Mouse (Mus musculus) embryonic facial prominence, embryonic 11.5 days (tissue): Measurements from ENCODE around the gene Gm28043. TPM values are rescaled to one million over a fixed set of nuclear protein-coding genes. Genes with fewer than 3 reads are reported as not detected.

Experiments used
- ATAC-seq: fragments of 200-750 bp; cut with Nextera tagmentation; replicated peaks from 2 replicates; pipeline ENCODE4 v1.8.0; 2017; ENCODE audit warnings: low read depth; ENCODE audit not compliant: insufficient number of reproducible peaks, low FRiP score, low TSS enrichment
- DNase-seq: peaks from one replicate; pipeline ENCODE4 v3.0.0-alpha.2; 2015; ENCODE audit warnings: low spot score
- H3K27ac ChIP-seq: fragments of 300-500 bp; sonication (generic); replicated peaks from 2 replicates; pipeline ENCODE4 v1.5.1; 2014; ENCODE audit warnings: mild to moderate bottlenecking, low read depth, low read length, control low read depth
- H3K27me3 ChIP-seq: fragments of 300-500 bp; sonication (generic); 2 replicates; pipeline ENCODE4 v1.6.1; 2014; ENCODE audit warnings: mild to moderate bottlenecking, low read length, moderate library complexity, mixed read lengths; ENCODE audit not compliant: control insufficient read depth, insufficient read depth
- H3K36me3 ChIP-seq: fragments of 300-500 bp; sonication (generic); replicated peaks from 2 replicates; pipeline ENCODE4 v1.6.1; 2014; ENCODE audit warnings: low read depth, mild to moderate bottlenecking, low read length, moderate library complexity, mixed read lengths; ENCODE audit not compliant: control insufficient read depth, insufficient read depth
- H3K4me1 ChIP-seq: fragments of 300-500 bp; sonication (generic); 2 replicates; pipeline ENCODE4 v1.6.1; 2014; ENCODE audit warnings: low read length, mixed read lengths; ENCODE audit not compliant: control insufficient read depth, insufficient read depth
- H3K4me2 ChIP-seq: fragments of 300-500 bp; sonication (generic); 2 replicates; pipeline ENCODE4 v1.6.1; 2014; ENCODE audit warnings: low read depth, mild to moderate bottlenecking, control low read depth, low read length, moderate library complexity
- H3K4me3 ChIP-seq: fragments of 300-500 bp; sonication (generic); 2 replicates; pipeline ENCODE4 v1.5.1; 2014; ENCODE audit warnings: low read depth, low read length, control low read depth
- H3K9ac ChIP-seq: fragments of 300-500 bp; sonication (generic); replicated peaks from 2 replicates; pipeline ENCODE4 v1.6.1; 2014; ENCODE audit warnings: mild to moderate bottlenecking, control low read depth, low read length
- H3K9me3 ChIP-seq: fragments of 300-500 bp; sonication (generic); replicated peaks from 2 replicates; pipeline ENCODE4 v1.6.1; 2016; ENCODE audit warnings: mild to moderate bottlenecking, low read length, inconsistent platforms, mixed read lengths; ENCODE audit not compliant: control insufficient read depth
- WGBS: fragments of 180-500 bp; shearing (Covaris S2); extraction: QIAGEN DNeasy Blood & Tissue Kit; methylation state at CpG from one replicate; pipeline ENCODE4 v1.1.7; 2014; 5-methylcytosine and 5-hydroxymethylcytosine counted together
- polyA plus RNA-seq: library from polyadenylated mRNA; unstranded; fragments of >200 nt; fragmentation: Nextera tagmentation; extraction: Ambion mirVana; gene quantifications from 2 replicates; pipeline ENCODE4 v1.2.1, GENCODE M21; 2014

Gene Gm28043
- polyA plus RNA-seq, 1 experiment from 2014 or later: 2.1 TPM

- WGBS: 84% methylated on average over 5 of the region's 6 CpGs
- Histone ChIP-seq H3K27me3 (no peaks in the 10 kb centered on the region), H3K9me3 (no peaks in the 10 kb centered on the region), H3K27ac (no peak overlapping the region), H3K4me1 (no peaks in the 10 kb centered on the region), H3K9ac (no peak overlapping the region), H3K4me2 (no peak overlapping the region), H3K36me3 (no peaks in the 10 kb centered on the region), H3K4me3 (no peak overlapping the region)
- ATAC-seq: no peak
- no peak for DNase-seq
Observed at GRCm38 (mm10) chr17:29585446-29585845, 29.2 kb upstream of the Gm28043 start.

GRCm38 (mm10) chr17:29586921-29587320, 27.8 kb upstream of the Gm28043 start:
- H3K27ac ChIP-seq: no peak overlapping the region
- no peak overlapping the region for H3K4me3 ChIP-seq
- H3K4me1 ChIP-seq: no peaks in the 10 kb centered on the region
- no peaks in the 10 kb centered on the region for H3K36me3 ChIP-seq
- DNase-seq (no peak), ATAC-seq (no peak)
- no peak overlapping the region for H3K4me2 ChIP-seq
- 83% methylated on average over 9 of the region's 9 CpGs for WGBS
- H3K27me3 ChIP-seq: no peaks in the 10 kb centered on the region
- no peak overlapping the region for H3K9ac ChIP-seq
- H3K9me3 ChIP-seq: no peaks in the 10 kb centered on the region

GRCm38 (mm10) chr17:29589221-29589898, 25.3 kb upstream of the Gm28043 start:
- 0 out of 2 replicates have a peak, but pooled peaks have one; percentile 42 for ATAC-seq
- H3K27ac ChIP-seq: no peak overlapping the region; the same call in 1 of the 2 replicates
- H3K36me3 ChIP-seq: no peaks in the 10 kb centered on the region
- H3K27me3 ChIP-seq: no peaks in the 10 kb centered on the region
- WGBS: 59% methylated on average over 11 of the region's 11 CpGs
- DNase-seq: peak; percentile 21
- no peaks in the 10 kb centered on the region for H3K9me3 ChIP-seq
- H3K4me2 ChIP-seq: no peak overlapping the region
- no peaks in the 10 kb centered on the region for H3K4me1 ChIP-seq
- no peak overlapping the region for H3K4me3 ChIP-seq
- no peak overlapping the region for H3K9ac ChIP-seq

- no peak overlapping the region for H3K27ac ChIP-seq
- ATAC-seq (no peak), DNase-seq (no peak)
- 81% methylated on average over 15 of the region's 15 CpGs for WGBS
- no peaks in the 10 kb centered on the region for H3K4me1 ChIP-seq
- no peak overlapping the region for H3K4me3 ChIP-seq
- H3K9ac ChIP-seq: no peak overlapping the region
- no peak overlapping the region for H3K4me2 ChIP-seq
- H3K36me3 ChIP-seq: peaks cover 4% of the 10 kb centered on the region
- H3K27me3 ChIP-seq: no peaks in the 10 kb centered on the region
- H3K9me3 ChIP-seq: no peaks in the 10 kb centered on the region
Observed at GRCm38 (mm10) chr17:29595891-29596770, 18.5 kb upstream of the Gm28043 start.

GRCm38 (mm10) chr17:29596771-29597132, 17.9 kb upstream of the Gm28043 start:
- H3K4me1 ChIP-seq: no peaks in the 10 kb centered on the region

GRCm38 (mm10) chr17:29599051-29599450, 15.6 kb upstream of the Gm28043 start:
- no peaks in the 10 kb centered on the region for H3K4me1 ChIP-seq
- H3K27me3 ChIP-seq: no peaks in the 10 kb centered on the region
- no peak overlapping the region for H3K27ac ChIP-seq
- 95% methylated on average over 14 of the region's 14 CpGs for WGBS
- H3K9me3 ChIP-seq: no peaks in the 10 kb centered on the region
- no peak overlapping the region for H3K4me3 ChIP-seq
- peaks cover 4% of the 10 kb centered on the region for H3K36me3 ChIP-seq
- no peak overlapping the region for H3K9ac ChIP-seq
- ATAC-seq (no peak), DNase-seq (no peak)
- no peak overlapping the region for H3K4me2 ChIP-seq

More at GRCm38 (mm10) chr17:29596771-29597132, 17.9 kb upstream of the Gm28043 start:
- H3K4me2 ChIP-seq: no peak overlapping the region
- ATAC-seq: no peak
- no peak for DNase-seq
- H3K9me3 ChIP-seq: no peaks in the 10 kb centered on the region
- no peak overlapping the region for H3K4me3 ChIP-seq
- no peak overlapping the region for H3K9ac ChIP-seq
- H3K27ac ChIP-seq: no peak overlapping the region
- no peaks in the 10 kb centered on the region for H3K27me3 ChIP-seq
- peaks cover 4% of the 10 kb centered on the region for H3K36me3 ChIP-seq
- 91% methylated on average over 13 of the region's 13 CpGs for WGBS

GRCm38 (mm10) chr17:29599537-29599936, 15.1 kb upstream of the Gm28043 start:
- Histone ChIP-seq H3K9ac (no peak overlapping the region), H3K4me2 (no peak overlapping the region), H3K27me3 (no peaks in the 10 kb centered on the region), H3K4me3 (no peak overlapping the region), H3K36me3 (peaks cover 2% of the 10 kb centered on the region), H3K9me3 (no peaks in the 10 kb centered on the region), H3K27ac (no peak overlapping the region), H3K4me1 (no peaks in the 10 kb centered on the region)
- no peak for DNase-seq
- 85% methylated on average over 8 of the region's 8 CpGs for WGBS
- no peak for ATAC-seq

GRCm38 (mm10) chr17:29601391-29601790, 13.3 kb upstream of the Gm28043 start:
- no peak overlapping the region for H3K4me2 ChIP-seq
- H3K36me3 ChIP-seq: no peaks in the 10 kb centered on the region; the same call in none of the 2 replicates
- ATAC-seq: no peak
- no peak overlapping the region for H3K27ac ChIP-seq
- H3K27me3 ChIP-seq: no peaks in the 10 kb centered on the region
- no peak overlapping the region for H3K9ac ChIP-seq
- DNase-seq: no peak
- no peaks in the 10 kb centered on the region for H3K4me1 ChIP-seq
- H3K9me3 ChIP-seq: no peaks in the 10 kb centered on the region
- no peak overlapping the region for H3K4me3 ChIP-seq
- 81% methylated on average over 4 of the region's 4 CpGs for WGBS
